27 mouse cellular contexts compared by ENCODE assay signal in the genomic region with DNA sequence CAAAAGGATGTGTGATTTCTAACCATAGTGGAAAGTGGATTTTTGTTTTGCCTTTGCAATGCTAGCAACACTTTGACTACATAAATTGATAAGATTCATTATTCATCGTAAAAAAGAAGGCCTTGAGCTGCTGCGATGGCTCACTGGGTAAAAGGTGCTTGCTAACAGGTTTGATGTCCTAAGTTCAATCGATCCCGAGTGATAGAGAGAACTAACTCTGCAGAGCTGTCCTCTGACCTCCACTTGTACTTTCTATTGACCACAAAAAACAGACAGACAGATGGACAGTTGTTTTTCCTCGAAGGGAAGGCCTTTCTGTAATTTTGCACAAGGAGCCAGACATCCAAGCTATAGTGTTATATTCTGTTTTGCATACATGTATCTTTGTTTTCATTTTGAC.
DNase-seq lines count a peak whose midpoint lies in the region; ATAC-seq and TF ChIP-seq lines count a peak whose summit lies in the region.
"Had no signal": no experiment of that assay in that cellular context is flagged by ENCODE, and none has a peak within 500 bp of the region (broad histone marks: within the 10 kb centered on the region; RNA-seq: fewer than 3 reads in every experiment).

No protein-coding gene starts in this region.

- 80% methylated on average over 5 of the region's 5 CpGs for WGBS in liver, embryonic 12.5 days (ENCODE audit: insufficient replicate concordance)
- 76% methylated on average over 5 of the region's 5 CpGs for WGBS in liver, embryonic 11.5 days
- WGBS in liver, embryonic 14.5 days (ENCODE audit: insufficient replicate concordance): 77% methylated on average over 5 of the region's 5 CpGs
- 74% methylated on average over 5 of the region's 5 CpGs for WGBS in liver, embryonic 16.5 days (ENCODE audit: insufficient replicate concordance)

- no peak for DNase-seq in liver, embryonic 11.5 days (ENCODE audit: low spot score)
- DNase-seq in liver, embryonic 14.5 days (ENCODE audit: low read depth in 3 of 3, low spot score in 3 of 3): no peak
- no peak for DNase-seq in ovary, postnatal 10 days (ENCODE audit: low spot score)
- no peak for DNase-seq in layer of hippocampus, postnatal 36 days
- DNase-seq: adrenal gland, adult 8-10 months; adrenal gland, postnatal 25 days; cerebellum, adult 11-12 months; cerebellum, adult 8-10 months; cerebellum, postnatal 10 days; cerebellum, postnatal 36 days; embryo, embryonic 11 days; gastrocnemius, postnatal 25 days; heart, adult 18-20 months; heart, postnatal 10 days; heart, postnatal 36 days had no signal

- peaks cover 83% of the 10 kb centered on the region for H3K4me1 ChIP-seq in liver, embryonic 12.5 days
- peaks cover 48% of the 10 kb centered on the region for H3K4me1 ChIP-seq in liver, embryonic 11.5 days (replicated peaks; ENCODE audit: control insufficient read depth, insufficient read depth, low read length)
- peaks cover 67 to 71% of the 10 kb centered on the region in 2 experiments for H3K4me1 ChIP-seq in liver, embryonic 14.5 days (replicated peaks; ENCODE audit: control insufficient read depth in 2 of 2, insufficient read depth in 2 of 2, low read length in 1 of 2)
- peaks cover 65% of the 10 kb centered on the region for H3K4me1 ChIP-seq in liver, embryonic 16.5 days (ENCODE audit: control insufficient read depth, low read depth, low read length)
- H3K4me1 ChIP-seq: embryonic facial prominence, embryonic 10.5 days; forebrain, embryonic 15.5 days; heart, embryonic 15.5 days; hindbrain, embryonic 13.5 days had no signal

- no peak for ATAC-seq in liver, embryonic 12.5 days
- ATAC-seq in liver, embryonic 11.5 days (replicated peaks; ENCODE audit: low FRiP score): no peak
- ATAC-seq in liver, embryonic 14.5 days (ENCODE audit: insufficient read depth): no peak
- ATAC-seq in liver, embryonic 16.5 days (ENCODE audit: low read depth): no peak
- ATAC-seq: activated CD4-positive, CD25-positive, alpha-beta regulatory T cell, adult 4 months; forebrain, embryonic 15.5 days had no signal

- TF ChIP-seq EP300 in liver, embryonic 14.5 days (IDR thresholded peaks at IDR 0.05; ENCODE audit: low read depth): no peak

- peak overlapping the region; percentile 98 for H3K27ac ChIP-seq in liver, embryonic 12.5 days
- H3K27ac ChIP-seq in liver, embryonic 11.5 days (ENCODE audit: low read depth, low read length): no peak overlapping the region
- H3K27ac ChIP-seq in liver, embryonic 14.5 days: peak overlapping the region; percentile 97
- peak overlapping the region; percentile 86 for H3K27ac ChIP-seq in liver, embryonic 16.5 days (ENCODE audit: low read length)
- H3K27ac ChIP-seq: embryonic facial prominence, embryonic 10.5 days; embryonic facial prominence, embryonic 13.5 days; forebrain, embryonic 12.5 days; forebrain, embryonic 15.5 days; heart, embryonic 15.5 days; hindbrain, embryonic 10.5 days; hindbrain, embryonic 13.5 days had no signal

- H3K27me3 ChIP-seq in liver, embryonic 12.5 days (replicated peaks): no peaks in the 10 kb centered on the region
- H3K27me3 ChIP-seq in liver, embryonic 11.5 days (replicated peaks; ENCODE audit: control insufficient read depth, insufficient read depth, low read length): no peaks in the 10 kb centered on the region
- no peaks in the 10 kb centered on the region for H3K27me3 ChIP-seq in liver, embryonic 14.5 days (ENCODE audit: control insufficient read depth, insufficient read depth, low read length)
- no peaks in the 10 kb centered on the region for H3K27me3 ChIP-seq in liver, embryonic 16.5 days (ENCODE audit: control insufficient read depth, insufficient read depth, low read depth, low read length)
- H3K27me3 ChIP-seq: embryonic facial prominence, embryonic 13.5 days; forebrain, embryonic 12.5 days; forebrain, embryonic 15.5 days; heart, embryonic 12.5 days; heart, embryonic 15.5 days; hindbrain, embryonic 13.5 days had no signal

- no peak for TF ChIP-seq CTCF in liver, embryonic 14.5 days (IDR thresholded peaks at IDR 0.05; ENCODE audit: low read depth)

- H3K36me3 ChIP-seq in liver, embryonic 12.5 days: no peaks in the 10 kb centered on the region
- no peaks in the 10 kb centered on the region for H3K36me3 ChIP-seq in liver, embryonic 11.5 days (ENCODE audit: control insufficient read depth, insufficient read depth, low read length)
- no peaks in the 10 kb centered on the region for H3K36me3 ChIP-seq in liver, embryonic 14.5 days (replicated peaks; ENCODE audit: control insufficient read depth, insufficient read depth, low read depth)
- no peaks in the 10 kb centered on the region for H3K36me3 ChIP-seq in liver, embryonic 16.5 days (ENCODE audit: control insufficient read depth, insufficient read depth)
- H3K36me3 ChIP-seq: embryonic facial prominence, embryonic 10.5 days; embryonic facial prominence, embryonic 13.5 days; forebrain, embryonic 12.5 days; forebrain, embryonic 15.5 days; heart, embryonic 12.5 days; heart, embryonic 15.5 days; hindbrain, embryonic 10.5 days; hindbrain, embryonic 13.5 days had no signal

- H3K9ac ChIP-seq in liver, embryonic 12.5 days: no peak overlapping the region
- H3K9ac ChIP-seq in liver, embryonic 11.5 days (ENCODE audit: low read depth, low read length): no peak overlapping the region
- peak overlapping the region; percentile 28; the same call in 1 of the 2 replicates for H3K9ac ChIP-seq in liver, embryonic 14.5 days (replicated peaks)
- H3K9ac ChIP-seq in liver, embryonic 16.5 days (ENCODE audit: low read depth, low read length): no peak overlapping the region
- H3K9ac ChIP-seq: embryonic facial prominence, embryonic 13.5 days; forebrain, embryonic 12.5 days; forebrain, embryonic 15.5 days; heart, embryonic 12.5 days; heart, embryonic 15.5 days; hindbrain, embryonic 13.5 days had no signal

- no peak overlapping the region for H3K4me2 ChIP-seq in liver, embryonic 12.5 days
- H3K4me2 ChIP-seq in liver, embryonic 11.5 days: no peak overlapping the region
- peak overlapping the region; percentile 50; the same call in 1 of the 2 replicates for H3K4me2 ChIP-seq in liver, embryonic 14.5 days (ENCODE audit: low read depth)
- no peak overlapping the region for H3K4me2 ChIP-seq in liver, embryonic 16.5 days (ENCODE audit: low read depth, low read length)
- H3K4me2 ChIP-seq: embryonic facial prominence, embryonic 13.5 days; forebrain, embryonic 12.5 days; forebrain, embryonic 15.5 days; heart, embryonic 12.5 days; heart, embryonic 15.5 days; hindbrain, embryonic 13.5 days had no signal

- H3K9me3 ChIP-seq in liver, embryonic 12.5 days (replicated peaks): no peaks in the 10 kb centered on the region
- H3K9me3 ChIP-seq in liver, embryonic 11.5 days (ENCODE audit: control insufficient read depth, low read length): no peaks in the 10 kb centered on the region
- H3K9me3 ChIP-seq in liver, embryonic 14.5 days (ENCODE audit: control insufficient read depth, low read length): no peaks in the 10 kb centered on the region
- H3K9me3 ChIP-seq in liver, embryonic 16.5 days (replicated peaks; ENCODE audit: control insufficient read depth, low read length): no peaks in the 10 kb centered on the region
- H3K9me3 ChIP-seq: embryonic facial prominence, embryonic 10.5 days; embryonic facial prominence, embryonic 13.5 days; forebrain, embryonic 12.5 days; forebrain, embryonic 15.5 days; heart, embryonic 12.5 days; heart, embryonic 15.5 days; hindbrain, embryonic 10.5 days; hindbrain, embryonic 13.5 days had no signal

- no peak overlapping the region for H3K4me3 ChIP-seq in liver, embryonic 12.5 days
- no peak overlapping the region for H3K4me3 ChIP-seq in liver, embryonic 11.5 days (ENCODE audit: low read depth, low read length)
- H3K4me3 ChIP-seq in liver, embryonic 14.5 days (ENCODE audit: insufficient read depth in 1 of 2, low read depth in 2 of 2, low read length in 2 of 2): no peak overlapping the region
- H3K4me3 ChIP-seq in liver, embryonic 16.5 days (ENCODE audit: low read depth, low read length): no peak overlapping the region
- H3K4me3 ChIP-seq: embryonic facial prominence, embryonic 10.5 days; embryonic facial prominence, embryonic 13.5 days; erythroblast, embryonic 14.5 days; forebrain, embryonic 12.5 days; forebrain, embryonic 15.5 days; heart, embryonic 12.5 days; heart, embryonic 15.5 days; hindbrain, embryonic 10.5 days; hindbrain, embryonic 13.5 days had no signal
